Mouse (Mus musculus) monocyte, adult 2 months (primary cell): ENCODE results near the gene Coro2b.

Source experiments
- DNase-seq, 2 experiments: peaks; one replicate each; pipeline ENCODE4 v3.0.0; 2022; ENCODE audit warnings: low spot score in 2 of 2, low read depth in 1 of 2

The Coro2b gene

GRCm38 (mm10) chr9:62540166-62540565 is 3.3 kb upstream of the Coro2b start:
- DNase-seq, result no peak

- no peak for DNase-seq
Measured at GRCm38 (mm10) chr9:62539251-62539711, 2.4 kb upstream of the Coro2b start.

- DNase-seq, result no peak
Measured at GRCm38 (mm10) chr9:62537941-62538340, 1.1 kb upstream of the Coro2b start.

- DNase-seq, result no peak
Measured at GRCm38 (mm10) chr9:62536119-62536654, 657 bp downstream of the Coro2b start.

DNA sequence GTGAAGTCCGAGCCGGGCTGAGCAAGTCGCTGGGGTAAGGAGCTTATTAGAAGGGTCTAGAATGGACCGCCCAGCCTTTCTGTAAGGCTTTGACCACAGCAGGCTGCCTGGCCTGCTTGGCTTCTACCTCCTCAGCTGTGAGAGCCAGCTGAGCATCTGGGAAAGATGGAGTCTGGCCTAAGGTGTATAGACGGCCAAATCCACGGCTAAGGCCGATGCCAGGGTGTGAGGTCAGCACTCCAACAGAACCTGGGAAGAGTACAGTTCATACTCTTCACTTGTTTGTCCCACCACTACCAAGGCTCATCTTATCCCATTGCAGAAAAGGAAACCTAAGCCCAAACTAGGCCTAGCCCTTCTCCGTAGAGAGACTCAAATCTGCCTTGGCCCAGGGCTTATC is 1.3 kb downstream of the Coro2b start:
- DNase-seq, result no peak

DNA sequence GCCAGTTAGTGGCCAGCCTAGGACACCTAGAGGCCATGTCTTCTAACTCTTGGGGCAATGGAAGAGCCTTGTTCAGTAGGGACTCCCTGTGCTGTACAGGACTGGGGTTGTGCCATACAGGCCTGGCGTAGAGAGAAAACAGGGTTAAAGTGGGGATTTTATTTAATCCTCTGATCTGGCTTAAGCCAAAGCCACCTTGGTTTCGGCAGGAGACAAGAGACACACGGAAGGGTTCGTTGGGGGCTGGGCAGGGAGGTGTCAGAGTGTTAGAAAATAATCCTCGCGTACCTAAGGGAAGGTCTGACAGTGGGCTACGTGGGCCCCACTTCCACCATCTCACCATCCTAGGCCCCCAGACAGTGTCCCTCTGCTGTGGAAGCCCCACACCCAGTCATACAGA is 2.2 kb downstream of the Coro2b start:
- no peak for DNase-seq

- DNase-seq, result no peak
Measured at GRCm38 (mm10) chr9:62534158-62534557, 2.7 kb downstream of the Coro2b start.

DNA sequence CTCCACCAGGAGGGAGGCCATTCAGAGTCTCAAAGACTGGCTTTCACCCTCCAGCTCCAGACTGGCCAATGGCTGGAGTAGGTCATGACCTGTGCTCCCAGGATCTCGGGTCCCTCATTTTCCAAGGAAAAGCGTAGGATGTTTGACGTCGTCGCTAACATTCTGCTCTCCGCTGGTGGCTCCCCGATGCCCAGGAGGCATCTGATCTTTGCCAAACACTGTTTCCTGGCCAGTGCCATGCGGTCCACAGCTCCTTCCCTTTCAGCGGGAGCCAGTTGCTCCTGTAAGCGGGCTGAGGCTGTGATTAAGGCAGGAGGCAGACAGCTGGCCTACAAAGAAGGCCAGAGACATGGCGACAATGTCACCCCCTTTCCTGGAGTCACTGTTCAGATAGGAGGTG is 4.0 kb downstream of the Coro2b start:
- DNase-seq, result no peak

GRCm38 (mm10) chr9:62531459-62532275 is 5.2 kb downstream of the Coro2b start:
- DNase-seq, result no peak

GRCm38 (mm10) chr9:62528527-62528926 is 8.3 kb downstream of the Coro2b start:
- no peak for DNase-seq

- no peak for DNase-seq
Measured at GRCm38 (mm10) chr9:62526858-62527257, 10.0 kb downstream of the Coro2b start.

DNA sequence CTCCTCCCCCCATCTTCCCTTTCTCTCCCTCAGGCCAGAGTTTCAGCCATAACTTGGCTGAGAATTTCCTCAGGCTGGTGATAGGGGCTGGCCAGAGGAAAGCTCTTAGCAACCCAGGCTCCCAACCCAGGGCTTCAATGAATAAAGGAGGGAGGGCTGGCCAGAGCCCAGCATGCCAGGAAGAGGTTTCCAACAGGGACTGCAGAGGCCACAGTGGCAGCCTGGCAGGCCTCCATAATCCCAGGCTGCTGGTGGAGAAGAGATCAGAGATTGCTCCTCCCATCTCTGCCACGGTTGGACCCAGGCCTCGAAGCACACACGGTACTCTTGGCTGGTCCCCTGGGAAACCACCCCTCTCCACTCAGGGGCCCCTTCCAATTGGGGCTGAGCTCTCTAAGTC is 10.4 kb downstream of the Coro2b start:
- DNase-seq, result no peak

GRCm38 (mm10) chr9:62524761-62525308 is 12.0 kb downstream of the Coro2b start:
- no peak for DNase-seq

DNA sequence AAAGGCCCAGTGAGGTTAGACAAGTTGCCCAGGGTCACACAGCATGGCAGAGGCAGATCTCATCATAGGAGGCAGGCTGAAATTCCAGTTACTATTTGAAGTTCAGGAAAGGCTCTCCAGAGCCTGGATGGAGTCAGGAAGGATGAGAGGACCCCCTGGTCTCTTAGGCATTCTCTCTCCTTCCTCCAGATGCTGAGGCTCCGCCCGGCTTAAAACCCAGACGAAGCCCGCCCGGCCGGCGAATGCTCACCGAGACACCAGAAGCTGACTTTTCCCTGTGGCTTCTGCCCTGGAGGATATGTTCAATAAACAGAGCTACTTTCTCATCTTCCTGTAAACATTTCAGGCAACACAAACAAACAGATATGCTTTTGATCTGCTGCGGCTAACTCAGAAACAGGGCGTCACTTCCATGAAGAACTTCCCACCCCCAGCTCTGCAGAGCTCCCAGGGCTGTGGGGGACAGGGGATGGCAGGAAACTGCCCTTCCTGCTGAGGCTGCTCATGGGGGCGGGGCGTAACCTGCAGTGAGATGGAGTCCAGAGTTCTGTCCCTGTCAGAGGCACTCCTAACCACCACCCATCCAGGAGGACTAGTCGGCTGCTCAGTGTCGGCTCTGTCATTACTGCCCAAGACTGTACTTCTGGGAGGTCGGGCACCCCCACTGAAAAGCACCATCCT is 13.9 kb downstream of the Coro2b start:
- DNase-seq, result no peak

DNA sequence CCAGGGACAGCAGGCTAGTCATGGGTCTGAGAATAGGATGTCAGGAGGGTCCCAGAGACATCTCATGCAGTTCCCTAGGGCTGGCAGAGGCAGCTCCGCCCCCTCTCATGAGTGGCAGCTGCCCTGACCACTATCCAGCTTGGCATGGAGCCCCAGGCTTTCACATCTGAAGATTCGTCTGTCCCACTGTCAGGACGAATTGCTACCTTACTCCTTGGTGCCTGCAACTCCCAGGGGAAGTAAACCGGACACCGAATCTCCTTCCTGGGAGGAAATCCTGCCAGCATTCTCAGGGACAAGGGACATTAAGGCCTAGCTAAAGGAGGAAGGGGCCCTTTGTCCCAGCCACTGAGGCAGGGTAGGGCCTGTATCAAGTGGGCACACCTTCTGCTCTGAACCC is 14.6 kb downstream of the Coro2b start:
- DNase-seq, result no peak

- DNase-seq, result no peak
Measured at GRCm38 (mm10) chr9:62521541-62521940, 15.3 kb downstream of the Coro2b start.

DNA sequence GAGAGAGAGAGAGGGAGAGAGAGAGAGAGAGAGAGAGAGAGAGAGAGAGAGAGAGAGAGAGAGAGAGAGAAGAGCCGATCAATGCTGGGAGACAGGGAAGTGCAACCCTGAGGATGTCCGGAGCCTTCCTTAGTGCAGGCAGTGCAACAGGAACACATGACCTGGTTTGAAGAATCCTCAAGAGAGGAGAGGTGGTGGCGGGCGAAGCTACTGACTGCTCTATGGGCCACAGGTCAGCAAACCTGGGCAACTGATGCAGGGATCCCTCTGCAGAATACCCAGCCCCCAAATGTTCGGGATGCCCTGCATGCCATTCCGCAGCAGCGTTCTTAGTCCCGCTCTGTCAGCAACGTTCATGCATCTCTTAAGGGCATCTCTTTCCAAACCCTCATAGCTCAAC is 15.9 kb downstream of the Coro2b start:
- DNase-seq, result no peak

- DNase-seq, result no peak
Measured at GRCm38 (mm10) chr9:62519787-62520503, 16.9 kb downstream of the Coro2b start.

GRCm38 (mm10) chr9:62519334-62519733 is 17.5 kb downstream of the Coro2b start:
- no peak for DNase-seq

DNA sequence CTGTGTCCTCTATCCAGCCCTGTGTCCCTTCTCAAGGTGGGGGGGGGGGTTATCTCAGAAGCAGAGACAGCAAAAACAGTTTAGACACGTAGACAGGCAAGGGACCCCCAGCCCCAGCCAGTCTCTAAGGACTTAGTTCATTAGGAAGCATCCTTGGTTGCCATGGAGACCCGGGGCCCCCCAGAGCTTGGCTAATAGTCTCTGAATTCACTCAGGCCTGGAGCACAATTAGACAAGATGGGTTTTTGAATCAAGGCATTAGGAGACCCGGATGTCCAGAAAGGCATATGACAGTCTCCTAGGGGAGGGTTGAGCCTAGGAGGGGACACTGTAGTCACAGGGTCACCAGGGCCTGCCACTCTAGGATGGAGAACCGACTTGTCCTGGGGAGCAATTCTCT is 18.3 kb downstream of the Coro2b start:
- no peak for DNase-seq
